Mouse (Mus musculus) thymus, postnatal 25 days (tissue): ENCODE data around the gene Atp13a4.

Source experiments
- DNase-seq: peaks from one replicate; pipeline ENCODE4 v3.0.0; 2022

Gene Atp13a4

GRCm38 (mm10) chr16:29544829-29545228 lies at the start of gene Atp13a4:
Atp13a4 (minus strand) TSS chr16:29544864.
- no peak for DNase-seq

GRCm38 (mm10) chr16:29592171-29592570 lies 47.5 kb upstream of the Atp13a4 start:
- no peak for DNase-seq

- DNase-seq = peak; percentile 17
Measured at GRCm38 (mm10) chr16:29579787-29580176, 35.1 kb upstream of the Atp13a4 start.

GRCm38 (mm10) chr16:29579167-29579786 lies 34.6 kb upstream of the Atp13a4 start, which contains the start of gene Opa1:
Opa1 (plus strand) TSS chr16:29579334.
- peak; percentile 98 for DNase-seq

DNA sequence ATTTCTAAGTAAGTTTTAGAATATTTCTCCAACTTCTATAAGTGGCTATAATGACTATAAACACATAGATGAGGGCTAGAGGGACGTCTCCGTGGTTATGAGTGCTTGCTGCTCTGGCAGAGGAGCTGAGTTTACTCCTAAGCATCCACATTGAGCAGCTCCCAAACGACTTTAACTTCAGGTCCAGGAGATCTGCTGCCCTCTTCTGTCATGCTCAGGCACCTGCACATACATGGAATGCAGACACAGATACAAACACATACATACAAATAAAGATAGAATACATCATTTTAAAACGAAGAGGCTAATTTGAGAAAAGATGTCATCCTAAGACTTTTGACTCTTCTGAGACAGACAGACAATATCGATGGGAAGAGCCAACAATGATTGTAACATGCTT lies 31.0 kb upstream of the Atp13a4 start:
- no peak for DNase-seq

GRCm38 (mm10) chr16:29574013-29574412 lies 29.3 kb upstream of the Atp13a4 start:
- DNase-seq = no peak

- DNase-seq = peak; percentile 15
Measured at GRCm38 (mm10) chr16:29560869-29561268, 16.2 kb upstream of the Atp13a4 start.

DNA sequence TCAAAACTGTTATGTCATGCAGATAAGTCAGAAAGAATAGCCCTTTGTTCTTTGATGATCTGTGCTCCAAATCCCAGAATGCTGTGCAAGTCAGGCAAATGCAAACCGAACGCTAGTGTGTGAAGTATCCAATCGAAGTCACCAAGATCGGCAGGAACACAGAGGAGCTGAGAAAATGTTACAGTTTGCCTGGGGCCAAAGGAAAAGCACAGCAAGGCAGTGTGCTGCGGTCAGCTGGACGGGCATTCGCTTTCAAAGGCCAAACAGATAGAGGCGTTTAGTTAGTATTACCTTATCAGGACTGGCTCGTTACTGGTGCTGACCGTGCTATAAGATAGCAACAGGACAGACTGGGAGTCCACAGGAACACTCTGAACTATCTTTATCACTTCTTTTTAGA lies 15.8 kb upstream of the Atp13a4 start:
- DNase-seq = no peak

GRCm38 (mm10) chr16:29559667-29560066 lies 15.0 kb upstream of the Atp13a4 start:
- DNase-seq = no peak

- DNase-seq = no peak
Measured at GRCm38 (mm10) chr16:29541261-29541683, 3.4 kb downstream of the Atp13a4 start.

DNA sequence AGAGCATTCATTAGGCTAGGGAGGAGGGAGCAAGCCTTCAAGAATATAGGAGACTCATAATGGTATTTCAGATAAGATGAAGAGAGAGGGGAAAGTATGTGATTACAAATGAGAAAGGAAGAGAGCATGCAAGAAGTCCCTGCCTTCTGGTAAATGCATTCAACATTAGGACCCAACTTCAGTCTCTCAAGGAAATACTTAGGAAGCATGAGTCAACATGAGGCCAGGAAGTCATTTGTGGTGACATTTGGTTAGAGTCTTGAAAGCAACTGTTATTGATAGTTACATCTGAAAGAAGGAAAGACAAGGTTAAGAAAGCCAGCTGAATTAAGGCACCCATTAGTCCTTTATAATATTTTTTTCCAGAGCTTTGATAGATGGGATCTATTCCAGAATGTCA lies 4.8 kb downstream of the Atp13a4 start:
- no peak for DNase-seq

GRCm38 (mm10) chr16:29536411-29537204 lies 8.1 kb downstream of the Atp13a4 start:
- DNase-seq = no peak

DNA sequence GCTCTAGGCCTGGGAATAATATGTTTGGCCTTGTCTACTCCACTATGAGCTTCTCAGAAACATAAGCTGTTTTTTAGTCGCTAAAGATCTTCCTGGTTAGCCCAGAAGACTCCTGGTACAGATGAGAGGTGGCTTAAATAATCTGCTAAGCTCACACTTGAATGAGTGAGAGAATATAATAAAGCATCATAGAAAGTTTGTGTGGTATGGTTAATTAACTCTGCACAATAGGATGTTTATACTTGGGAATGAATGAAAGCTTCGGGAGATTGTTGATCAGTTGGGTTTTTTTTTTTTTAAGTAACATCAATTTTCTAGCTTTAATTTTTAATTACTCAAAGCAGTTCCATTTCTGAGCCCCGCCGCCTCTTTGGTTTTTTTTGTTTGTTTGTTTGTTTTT lies 8.8 kb downstream of the Atp13a4 start:
- DNase-seq = no peak

DNA sequence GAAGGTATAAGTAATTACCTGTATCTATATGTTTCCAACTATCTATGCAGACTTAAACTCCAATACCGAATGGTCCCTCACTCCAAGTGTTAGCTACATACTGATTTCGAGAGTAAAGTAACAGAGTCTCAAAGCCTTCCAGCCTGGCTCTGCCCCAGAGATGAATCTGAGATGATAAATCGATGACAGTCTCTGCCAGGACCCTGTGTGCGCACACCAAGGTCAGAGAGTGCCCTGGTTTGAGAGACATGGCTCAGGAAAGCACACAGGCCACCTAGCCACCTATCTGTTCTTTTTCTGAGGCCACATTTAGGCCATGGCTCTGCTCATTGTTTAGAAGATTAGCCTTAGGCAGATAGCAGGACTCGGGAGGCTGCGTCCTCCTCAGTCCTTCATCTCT lies 11.0 kb downstream of the Atp13a4 start:
- no peak for DNase-seq

DNA sequence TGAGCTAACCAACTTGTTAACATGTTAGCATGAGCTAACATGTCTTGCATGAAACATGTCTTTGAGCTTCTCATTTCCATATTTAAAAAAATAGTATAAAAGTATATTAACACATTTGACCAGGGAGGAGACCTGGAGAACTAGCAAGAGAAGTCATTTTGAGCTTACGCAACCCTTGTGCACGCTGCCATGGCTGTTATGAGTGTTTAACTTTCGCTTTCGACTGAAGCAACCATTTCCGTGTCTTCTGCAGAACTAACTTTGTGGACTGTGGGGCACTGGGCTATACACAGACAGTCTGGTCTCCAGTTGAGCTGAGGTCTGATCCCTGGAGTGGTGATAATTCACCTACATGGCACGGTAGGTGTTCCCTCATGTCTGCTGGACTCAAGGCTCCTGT lies 17.6 kb downstream of the Atp13a4 start:
- DNase-seq = no peak

DNA sequence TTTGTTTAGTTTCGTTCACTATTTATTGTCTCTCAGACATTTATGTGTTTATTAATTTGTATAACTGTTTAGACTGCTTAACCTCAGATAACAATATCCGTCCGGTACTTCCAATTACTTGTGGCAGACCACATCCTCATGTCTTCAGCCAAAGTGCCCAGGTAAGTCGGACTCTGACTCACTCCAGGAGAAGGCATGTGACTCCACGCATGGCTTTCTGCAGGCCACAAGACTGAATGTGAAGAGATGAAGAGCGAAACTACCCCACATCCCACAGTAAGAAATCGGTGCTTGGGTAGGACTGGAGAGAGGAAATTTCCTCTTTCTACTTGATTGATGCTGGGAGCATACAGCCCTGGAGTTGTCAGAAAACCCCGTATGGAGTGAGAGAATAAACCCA lies 18.1 kb downstream of the Atp13a4 start:
- no peak for DNase-seq

DNA sequence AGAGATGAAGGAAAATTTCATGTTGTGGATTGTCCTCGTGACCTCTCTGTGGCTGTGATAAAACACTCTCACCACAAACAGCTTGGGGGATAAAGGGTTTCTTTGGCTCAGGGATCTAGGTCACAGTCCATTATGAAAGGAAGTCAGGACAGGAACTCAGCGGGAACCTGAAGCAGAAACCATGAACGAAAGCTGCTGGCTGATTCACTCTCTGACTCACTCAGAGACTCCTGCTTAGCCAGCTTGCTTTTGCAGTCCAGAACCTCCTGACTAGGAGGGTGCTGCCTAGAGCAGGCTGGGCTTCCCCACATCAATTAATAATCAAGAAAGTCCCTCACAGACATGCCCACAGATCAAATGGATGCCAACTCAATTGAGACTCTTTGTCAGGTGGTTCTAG lies 32.2 kb downstream of the Atp13a4 start:
- DNase-seq = no peak

DNA sequence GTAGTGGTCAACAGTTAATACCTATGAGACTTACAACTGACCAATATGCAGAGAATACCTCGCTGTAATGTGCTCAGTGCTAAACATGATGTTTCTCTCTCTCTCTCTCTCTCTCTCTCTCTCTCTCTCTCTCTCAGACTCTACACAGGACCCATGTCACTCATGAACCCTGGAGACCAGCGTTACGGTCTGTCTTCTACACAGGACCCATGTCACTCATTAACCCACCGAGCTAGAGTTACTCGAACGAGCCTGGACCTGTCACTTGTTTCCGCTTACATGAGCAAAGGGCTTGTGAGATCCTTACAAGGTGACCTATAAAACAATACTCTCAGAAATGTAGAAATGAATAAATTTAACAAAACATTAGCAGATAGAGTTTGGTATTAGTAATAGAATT lies 33.9 kb downstream of the Atp13a4 start:
- no peak for DNase-seq

DNA sequence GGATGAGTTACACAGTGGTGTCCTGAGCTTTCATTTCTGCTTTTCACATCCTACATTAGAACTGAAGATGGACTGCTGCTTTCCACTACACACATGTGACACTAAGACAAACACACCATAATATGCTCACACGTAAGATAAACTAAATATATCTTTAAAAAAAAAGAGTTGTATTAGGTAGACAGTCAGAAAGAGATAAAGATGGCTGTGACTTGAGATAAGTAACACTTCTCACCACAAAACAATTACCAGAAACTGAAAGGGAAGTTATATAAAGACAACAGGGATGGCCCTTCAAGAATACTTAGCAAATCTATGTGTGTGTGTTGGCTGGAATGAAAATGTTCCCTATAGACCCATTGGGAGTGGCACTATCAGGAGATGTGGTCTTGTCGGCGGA lies 34.8 kb downstream of the Atp13a4 start:
- no peak for DNase-seq

DNA sequence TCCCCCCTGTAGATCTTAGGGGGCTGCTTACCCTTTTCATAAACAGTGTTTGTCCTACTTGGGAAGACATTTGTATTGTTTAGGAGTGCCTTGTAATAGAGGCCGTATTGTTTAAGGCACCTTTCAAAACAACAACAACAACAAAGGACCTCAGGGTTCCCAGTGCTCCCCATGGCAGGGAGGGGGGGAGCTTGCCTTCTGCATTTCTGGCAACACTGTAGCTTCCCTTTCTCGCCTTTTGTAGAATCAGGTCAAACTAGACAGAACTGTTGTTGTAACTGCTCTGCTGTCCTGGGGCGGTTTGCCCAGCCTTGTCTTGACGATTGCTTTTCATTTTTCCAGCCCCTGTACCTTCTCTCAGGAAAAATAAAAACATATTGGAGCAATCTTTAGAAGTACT lies 40.0 kb downstream of the Atp13a4 start:
- DNase-seq = no peak

DNA sequence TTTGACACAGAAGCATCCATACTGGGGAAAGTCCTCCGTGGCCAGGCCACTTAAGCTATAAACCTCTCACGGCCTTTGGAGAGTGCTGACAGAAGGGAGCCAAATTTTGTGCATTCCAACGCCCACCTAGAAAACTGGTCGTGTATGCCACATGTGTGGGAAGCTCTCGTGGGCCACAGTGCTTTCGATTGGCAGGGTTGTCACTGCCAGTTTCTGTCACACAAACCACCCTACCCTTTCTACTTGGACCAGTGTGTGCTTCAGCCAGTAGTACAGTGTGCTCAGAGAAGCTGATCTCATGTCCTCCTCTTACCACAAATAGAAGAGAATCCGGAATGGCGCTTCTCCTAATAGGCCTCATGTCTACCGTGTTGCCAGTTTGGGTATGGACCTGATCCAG lies 40.5 kb downstream of the Atp13a4 start:
- DNase-seq = no peak

DNA sequence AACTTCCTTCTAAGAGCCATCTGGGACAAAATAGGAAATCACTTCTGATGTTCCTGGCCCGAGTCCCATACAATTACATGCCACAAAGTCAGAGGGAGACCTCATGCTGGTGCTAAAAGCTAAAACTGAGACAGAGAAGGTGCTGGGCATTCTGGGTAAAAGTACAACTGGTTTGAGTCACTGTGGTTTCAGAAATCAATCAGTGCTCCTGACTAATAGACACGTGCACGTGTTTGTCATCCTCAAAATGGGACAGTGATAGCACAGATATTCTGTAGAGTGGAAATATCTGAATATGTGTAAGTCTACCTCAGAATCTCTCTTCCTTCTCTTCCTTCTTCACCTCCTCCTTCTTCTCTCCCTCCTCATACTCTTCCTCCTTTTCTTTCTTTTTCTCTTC lies 53.6 kb downstream of the Atp13a4 start:
- no peak for DNase-seq

- DNase-seq = no peak
Measured at GRCm38 (mm10) chr16:29481439-29481838, 63.2 kb downstream of the Atp13a4 start.

DNA sequence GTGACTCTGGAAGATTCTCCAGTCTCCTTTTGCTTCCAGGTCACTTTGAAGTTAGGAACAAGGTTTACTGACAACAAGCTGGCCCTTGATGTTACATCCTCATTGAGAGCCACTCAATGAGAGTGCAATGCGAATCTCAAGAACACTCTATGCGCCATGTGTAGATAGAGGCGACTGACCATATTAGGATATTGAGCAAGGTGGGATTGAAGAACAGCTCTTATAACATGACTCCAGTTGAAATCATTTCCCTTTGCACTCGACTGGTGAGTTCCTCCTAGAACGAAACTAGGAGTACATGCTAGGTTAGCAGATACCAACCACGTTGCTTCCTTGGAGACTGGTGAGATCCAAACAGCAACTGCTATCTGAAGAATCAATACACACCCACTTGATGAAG lies 64.3 kb downstream of the Atp13a4 start:
- no peak for DNase-seq

GRCm38 (mm10) chr16:29463798-29464197 lies 80.9 kb downstream of the Atp13a4 start:
- no peak for DNase-seq
